Mouse (Mus musculus): ENCODE results near the gene Ess2. TPM values are rescaled to one million over a fixed set of nuclear protein-coding genes. Genes with fewer than 3 reads are reported as not detected.

The Ess2 gene
- total RNA-seq, 2 experiments from 2014 or later: 29.4 to 29.8 TPM

DNA sequence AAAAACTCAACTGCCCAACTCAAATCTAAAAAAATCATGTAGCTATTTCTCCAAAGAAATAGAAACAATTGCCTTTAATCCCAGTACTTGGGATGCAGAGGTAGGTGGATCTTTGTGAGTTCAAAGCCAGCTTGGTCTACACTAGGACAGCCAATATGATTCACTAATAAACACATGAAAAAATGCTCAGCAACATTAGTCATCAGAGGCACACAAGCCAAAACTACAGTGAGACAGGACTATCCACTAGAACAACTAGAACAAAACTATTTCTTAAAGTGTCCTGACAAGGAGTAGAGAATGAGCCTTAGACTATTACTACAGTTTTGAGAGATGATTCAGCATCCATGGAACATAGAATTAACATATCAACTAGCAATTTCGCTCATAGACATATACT is 35.1 kb downstream of the Ess2 start:
- no peak for DNase-seq (ENCODE audit: low spot score in 2 of 2)
- intact Hi-C loops (cut with DNase I): no loop called here

DNA sequence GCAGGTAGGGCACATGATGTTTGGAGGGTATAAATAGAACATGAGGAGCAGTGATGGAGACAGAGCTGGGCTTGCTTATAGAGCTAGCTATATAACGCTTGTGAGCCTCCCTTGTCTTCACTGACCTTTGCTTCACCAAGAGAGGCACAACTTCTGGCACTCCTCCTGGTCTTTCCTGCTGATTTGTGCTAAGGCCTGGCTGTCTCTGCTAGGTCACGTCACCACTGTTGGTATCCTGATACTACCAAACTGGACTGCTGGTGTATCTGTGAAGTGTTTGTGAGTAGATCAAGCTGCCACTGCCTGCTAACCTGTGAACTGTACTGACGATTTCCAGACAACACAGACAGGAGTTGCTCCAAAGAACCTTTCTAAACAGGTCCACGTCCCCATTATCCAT is 36.0 kb downstream of the Ess2 start:
- intact Hi-C loops (cut with DNase I): no loop called here
- DNase-seq (ENCODE audit: low spot score in 2 of 2): no peak

- DNase-seq (ENCODE audit: low spot score in 2 of 2): no peak
- intact Hi-C loops (cut with DNase I): no loop called here
Observed at GRCm38 (mm10) chr16:17872995-17873394, 38.2 kb downstream of the Ess2 start.

DNA sequence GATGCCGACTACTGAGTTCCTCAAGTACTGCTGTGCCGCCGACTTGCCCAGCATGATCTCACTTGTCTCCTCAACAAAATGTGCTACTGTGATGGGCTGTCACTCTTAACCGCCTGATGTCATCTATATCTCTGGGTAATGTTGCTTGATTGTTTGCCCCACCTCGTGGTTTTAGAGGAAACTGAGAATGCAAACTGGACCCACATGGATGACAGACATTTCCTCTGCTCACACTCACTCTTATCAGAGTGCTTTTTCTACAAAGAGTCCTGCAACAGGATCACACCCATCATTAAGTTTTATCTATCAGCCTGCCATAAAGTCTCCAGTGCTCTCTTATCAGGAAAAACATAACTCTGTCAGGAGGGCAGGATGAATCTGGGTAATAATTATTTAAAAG is 39.9 kb downstream of the Ess2 start:
- intact Hi-C loops (cut with DNase I): no loop called here
- DNase-seq (ENCODE audit: low spot score in 2 of 2): no peak

DNA sequence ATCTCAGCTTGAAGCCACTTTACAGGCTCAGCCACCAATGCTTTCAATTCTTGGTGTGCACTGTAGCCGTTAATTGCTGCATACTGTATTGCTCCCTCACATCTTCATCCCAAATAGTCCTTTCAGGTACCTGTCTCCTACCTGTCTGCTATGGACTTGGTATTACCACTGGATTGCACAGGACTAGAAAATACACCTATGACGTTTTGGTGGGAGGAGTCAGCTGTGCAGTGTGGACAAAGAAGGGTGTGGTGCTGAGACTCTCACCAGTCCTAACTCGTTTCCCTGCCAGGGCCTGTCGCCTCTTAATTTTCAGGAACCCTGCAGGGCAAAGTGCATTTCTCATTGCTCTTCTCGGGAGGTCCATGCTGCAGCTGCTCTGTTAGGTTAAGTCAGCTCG is 45.4 kb downstream of the Ess2 start:
- intact Hi-C loops (cut with DNase I): no loop called here
- DNase-seq (ENCODE audit: low spot score in 2 of 2): no peak

- DNase-seq (ENCODE audit: low spot score in 2 of 2): no peak
- intact Hi-C loops (cut with DNase I): no loop called here
Observed at GRCm38 (mm10) chr16:17865293-17865692, 45.9 kb downstream of the Ess2 start.

- DNase-seq (ENCODE audit: low spot score in 2 of 2): no peak
- intact Hi-C loops (cut with DNase I): no loop called here
Observed at GRCm38 (mm10) chr16:17858592-17858991, 52.6 kb downstream of the Ess2 start.

DNA sequence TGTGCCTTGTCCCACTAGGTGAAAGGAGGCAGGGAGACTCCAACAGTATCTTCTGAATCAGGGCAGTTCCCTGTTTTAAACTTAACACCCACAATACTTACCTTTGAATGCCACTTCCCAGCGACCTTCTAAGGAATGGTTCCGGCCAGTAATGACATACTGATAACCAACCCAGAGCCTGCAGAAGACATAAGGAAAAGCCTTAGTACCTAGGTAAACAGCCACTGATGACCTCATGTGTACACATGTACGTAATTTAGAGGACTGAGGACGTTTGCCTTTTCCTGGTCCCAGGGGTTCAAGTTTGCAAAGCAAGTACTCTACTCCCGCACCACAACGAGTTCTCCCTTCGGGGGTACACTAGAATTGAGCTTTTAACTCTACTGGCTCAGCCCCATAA is 54.0 kb downstream of the Ess2 start:
- DNase-seq (ENCODE audit: low spot score in 2 of 2): no peak
- intact Hi-C loops (cut with DNase I): no loop called here

GRCm38 (mm10) chr16:17853263-17853662 is 57.9 kb downstream of the Ess2 start:
- no peak for DNase-seq (ENCODE audit: low spot score in 2 of 2)
- intact Hi-C loops (cut with DNase I): no loop called here

GRCm38 (mm10) chr16:17851860-17852259 is 59.3 kb downstream of the Ess2 start:
- intact Hi-C loops (cut with DNase I): no loop called here
- no peak for DNase-seq (ENCODE audit: low spot score in 2 of 2)

GRCm38 (mm10) chr16:17851331-17851730 is 59.8 kb downstream of the Ess2 start:
- intact Hi-C loops (cut with DNase I): no loop called here
- DNase-seq (ENCODE audit: low spot score in 2 of 2): no peak

Other genes with a start within 250 kb of the Ess2 start
- gene Med15, start 178.5 kb downstream of the Ess2 start, total RNA-seq (2021): 10 to 100 TPM; 68.9 to 70.1 TPM
- 10 to 100 TPM; 93.6 to 98.8 TPM for gene Klhl22, start 151.7 kb downstream of the Ess2 start, total RNA-seq (2021)
- gene Scarf2, start 114.1 kb downstream of the Ess2 start, total RNA-seq (2021): 1 to 10 TPM; 3.8 to 4.5 TPM
- 1 to 10 TPM; 3.5 to 5.0 TPM for gene B830017H08Rik, start 78.2 kb downstream of the Ess2 start, total RNA-seq (2021)
- 10 to 100 TPM; 11.7 to 14.6 TPM for gene Car15, start 73.0 kb downstream of the Ess2 start, total RNA-seq (2021)
- 1 to 10 TPM; 1.5 to 2.0 TPM for gene Gm20518, start 19.7 kb downstream of the Ess2 start, total RNA-seq (2021)
- gene Tssk1, start 17.1 kb downstream of the Ess2 start, total RNA-seq (2021): under 1 TPM; 0.11 to 0.23 TPM
- gene Dgcr2, start 12.8 kb downstream of the Ess2 start, total RNA-seq (2021): 100 to 1,000 TPM; 102 to 105 TPM
- not detected for gene Tssk2, start 12.7 kb downstream of the Ess2 start, total RNA-seq (2021)
- gene Gsc2, start 3.7 kb upstream of the Ess2 start, total RNA-seq (2021): not detected
- gene Slc25a1, start 16.9 kb upstream of the Ess2 start, total RNA-seq (2021): 10 to 100 TPM; 52.4 to 53.8 TPM
- gene Vpreb2, start 69.1 kb upstream of the Ess2 start, total RNA-seq (2021): not detected
- 100 to 1,000 TPM; 103 to 111 TPM for gene Dgcr6, start 141.5 kb upstream of the Ess2 start, total RNA-seq (2021)
- 10 to 100 TPM; 27.1 to 33.7 TPM for gene Prodh, start 178.9 kb upstream of the Ess2 start, total RNA-seq (2021)
- 100 to 1,000 TPM; 105 to 118 TPM for gene Rtn4r, start 216.3 kb upstream of the Ess2 start, total RNA-seq (2021)

Measured in left cerebral cortex, postnatal 14 days (tissue).